Mouse (Mus musculus) heart, adult 11 months (tissue): ENCODE results near the gene Tomm70a.

ENCODE experiments used
- DNase-seq: peaks from one replicate; pipeline ENCODE4 v3.0.0; 2022

Gene Tomm70a

DNA sequence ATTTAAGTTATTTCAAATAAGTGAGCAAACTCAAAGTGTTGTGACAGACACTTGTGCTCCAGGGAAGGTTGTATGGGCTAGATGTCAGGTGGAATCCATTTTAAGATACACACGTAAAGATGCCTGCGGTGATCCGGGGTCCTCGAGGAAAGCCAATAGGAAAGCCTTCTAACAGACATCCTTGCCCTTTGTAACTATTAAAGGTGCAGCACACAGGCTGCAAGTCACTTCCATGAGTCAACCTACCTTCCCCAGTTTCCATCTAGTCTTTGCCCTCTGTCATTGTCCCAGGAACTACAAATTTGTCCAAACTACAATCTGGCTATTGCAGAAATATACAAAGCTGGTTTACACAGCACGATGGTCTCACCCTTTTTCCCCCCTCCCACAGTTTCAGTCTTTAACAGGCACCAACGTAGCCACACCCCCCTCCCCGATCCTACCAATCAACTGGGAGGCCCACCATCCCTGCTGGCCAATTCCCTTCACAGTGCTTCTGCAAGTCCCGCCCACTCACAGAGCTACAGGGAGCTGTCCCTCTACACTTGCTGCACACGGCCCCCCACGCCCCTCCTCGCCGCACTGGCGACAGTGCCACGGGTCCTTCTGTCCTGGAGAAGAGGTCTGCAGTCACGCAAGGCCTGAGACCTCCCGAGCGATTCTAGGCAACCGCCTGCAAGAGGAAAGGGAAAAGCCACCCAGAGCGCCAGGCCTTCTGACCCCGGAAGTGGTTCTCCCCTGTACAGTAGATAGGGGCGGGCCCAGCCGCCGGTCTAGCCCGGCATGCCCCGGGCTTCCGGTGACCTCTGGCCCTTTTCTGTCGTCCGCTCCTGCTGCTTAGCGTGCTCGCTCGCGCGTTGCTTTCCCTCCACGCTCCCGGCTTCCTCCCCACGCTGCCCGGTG lies at the start of gene Tomm70a:
Tomm70a (plus strand) TSS at position 791 of the 903 bp plus-strand sequence.
- DNase-seq, result peak; percentile 100

DNA sequence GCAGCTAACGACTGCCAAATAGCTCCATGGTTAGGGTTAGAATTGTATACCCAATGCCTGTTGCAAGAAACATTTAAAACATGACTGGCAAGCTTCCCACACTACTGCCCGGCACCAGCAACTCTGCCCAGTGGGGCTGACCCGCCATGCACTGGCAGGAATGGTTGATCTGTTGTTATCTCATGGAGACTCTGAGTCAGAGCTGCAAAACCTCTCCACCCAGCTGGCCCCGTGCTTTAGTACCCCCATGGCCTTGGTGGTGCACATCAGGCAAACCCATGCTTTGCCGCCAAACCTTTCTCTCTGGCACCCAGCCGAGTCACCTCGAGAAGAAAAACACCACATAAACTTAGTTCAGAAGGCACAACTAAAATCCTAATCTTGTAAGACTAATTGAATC lies 45.5 kb upstream of the Tomm70a start:
- DNase-seq, result no peak

DNA sequence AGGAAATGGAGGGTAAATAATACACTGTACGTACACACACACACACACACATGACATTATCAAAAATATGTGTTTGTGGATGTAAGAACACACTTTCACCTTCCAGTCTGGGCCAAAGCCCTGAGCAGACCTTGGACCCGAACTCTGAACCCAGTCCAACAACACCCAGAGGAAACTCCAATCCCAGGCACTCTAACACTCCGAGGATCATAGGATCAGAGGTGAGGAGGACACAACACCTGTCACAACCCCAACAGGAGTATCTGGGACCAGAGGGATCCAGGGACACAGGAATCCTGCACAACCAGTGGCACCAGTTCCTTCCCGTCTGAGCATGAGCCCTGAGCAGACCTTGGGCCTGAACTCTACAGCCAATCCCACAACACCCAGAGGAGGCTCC lies 41.9 kb upstream of the Tomm70a start:
- DNase-seq, result no peak

DNA sequence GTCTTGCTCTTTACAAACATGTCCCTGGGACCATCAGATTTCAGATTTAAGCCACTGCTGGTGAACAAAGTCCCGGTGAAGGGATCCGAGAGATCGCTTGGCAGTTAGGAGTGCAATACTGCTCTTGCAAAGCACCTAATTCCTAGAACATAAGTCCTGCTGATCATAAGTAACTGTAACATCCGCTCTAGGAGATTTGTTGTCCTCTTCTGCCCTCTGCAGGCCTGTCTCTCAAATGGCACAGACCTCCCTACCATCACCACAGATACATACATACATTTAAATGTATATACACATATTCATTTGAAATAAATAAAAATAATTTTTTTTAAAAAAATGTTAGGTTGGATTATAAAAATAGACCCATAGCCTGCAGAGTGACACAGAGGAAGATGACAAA lies 29.0 kb upstream of the Tomm70a start:
- no peak for DNase-seq

GRCm38 (mm10) chr16:57092911-57093605 lies 28.4 kb upstream of the Tomm70a start:
- DNase-seq, result no peak

DNA sequence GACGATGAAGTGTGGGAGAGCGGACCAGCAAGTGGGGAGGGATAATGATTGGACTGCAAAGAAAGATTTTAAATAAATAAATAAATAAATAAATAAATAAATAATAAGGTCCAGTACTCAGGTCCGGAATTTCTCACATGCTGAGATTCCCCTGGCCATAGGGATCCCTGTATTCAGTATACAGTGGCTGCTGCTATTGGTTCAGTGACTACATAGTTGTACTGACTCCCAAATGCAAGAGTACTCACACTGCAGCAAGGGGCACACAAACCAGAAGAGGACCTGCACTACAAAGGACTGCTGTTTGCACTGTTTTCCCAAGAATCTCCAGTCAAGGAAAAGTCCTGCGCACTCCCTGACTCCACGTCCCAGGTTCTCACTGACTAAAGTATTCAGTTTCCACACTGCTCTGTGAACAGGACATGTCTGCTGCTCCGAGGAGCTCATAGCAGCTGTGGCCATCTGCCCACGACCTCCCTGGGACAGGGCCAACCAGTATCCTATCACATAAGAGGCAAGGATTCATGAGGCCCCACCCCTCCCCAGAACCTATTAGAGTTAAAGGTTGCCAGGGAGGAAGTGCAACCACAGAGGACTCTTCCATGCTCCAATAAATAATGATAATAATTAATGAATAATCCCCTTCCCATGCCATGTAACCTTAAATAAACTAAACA lies 22.9 kb upstream of the Tomm70a start:
- no peak for DNase-seq

- DNase-seq, result no peak
These were observed 21.8 kb upstream of the Tomm70a start for GRCm38 (mm10) chr16:57099572-57100237.

DNA sequence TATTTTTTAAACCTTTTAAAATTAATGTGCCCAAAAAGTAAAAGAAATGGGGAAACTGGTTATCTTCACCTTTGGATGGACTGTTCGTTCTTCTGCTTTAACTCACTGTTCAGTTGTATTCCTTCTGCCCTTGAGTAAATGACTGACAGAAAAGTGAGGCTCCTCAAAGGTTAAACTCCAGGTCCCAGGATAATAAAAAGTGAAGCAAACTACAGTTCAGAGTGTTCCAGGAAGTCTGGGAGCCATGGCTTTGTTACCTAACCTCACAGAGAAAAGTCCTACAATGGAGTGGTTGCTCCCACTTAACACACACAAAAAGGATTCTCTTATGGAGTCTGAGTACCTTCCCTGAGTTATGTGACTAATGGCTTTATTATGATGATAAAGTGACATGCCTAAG lies 20.3 kb upstream of the Tomm70a start:
- no peak for DNase-seq

DNA sequence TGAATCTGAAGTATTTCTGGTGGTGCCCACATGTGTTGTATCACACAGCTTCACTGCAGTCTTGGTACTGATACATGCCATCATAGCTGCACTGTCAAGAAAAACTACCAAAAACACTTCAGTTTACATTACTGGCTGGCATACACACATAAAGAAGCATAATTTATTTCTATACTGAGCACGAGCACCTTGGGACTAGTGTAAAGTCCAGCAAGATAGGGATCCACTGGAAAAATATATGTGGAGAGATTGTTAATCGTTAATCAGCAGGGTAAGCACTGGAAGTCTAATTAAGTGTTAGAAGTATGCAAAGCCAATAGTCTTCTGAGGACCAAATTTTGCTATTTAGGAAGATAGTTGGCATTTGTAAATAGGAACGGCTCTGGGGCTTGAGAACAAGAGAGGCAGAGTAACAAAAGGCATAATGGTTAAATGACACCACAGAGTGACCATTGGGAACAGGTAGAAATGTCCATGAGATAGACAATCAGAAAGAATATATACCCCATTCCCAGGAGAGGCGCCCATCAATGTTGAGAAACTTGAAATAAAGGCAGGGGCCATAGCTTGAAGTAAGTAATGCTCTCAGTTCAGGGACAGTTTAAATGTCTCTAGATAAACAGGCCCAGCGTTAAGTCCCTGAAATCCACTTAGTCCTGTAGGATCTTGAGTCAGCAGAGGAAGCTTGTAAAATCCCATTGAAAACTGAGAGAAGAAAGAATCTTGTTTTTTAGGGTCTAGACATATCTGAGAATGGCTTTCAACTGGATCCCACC lies 15.1 kb upstream of the Tomm70a start:
- DNase-seq, result no peak

DNA sequence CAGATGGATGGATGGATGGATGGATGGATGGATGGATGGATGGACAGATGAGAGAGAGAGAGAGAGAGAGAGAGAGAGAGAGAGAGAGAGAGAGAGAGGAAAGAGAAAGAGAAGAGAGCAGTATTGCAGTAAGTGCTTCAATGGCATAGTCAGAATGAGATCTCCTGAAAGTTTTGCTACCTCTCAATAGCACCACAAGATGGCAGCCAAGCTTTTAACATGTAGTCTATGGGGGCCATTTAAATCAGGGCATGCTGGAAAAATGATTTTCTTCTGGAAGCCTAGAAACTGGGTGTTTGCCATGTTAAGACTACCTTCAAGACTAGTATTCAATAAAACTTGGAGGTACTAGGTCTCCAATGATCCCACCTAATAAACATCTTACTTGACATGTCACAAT lies 5.4 kb upstream of the Tomm70a start:
- no peak for DNase-seq

GRCm38 (mm10) chr16:57117562-57117961 lies 3.9 kb upstream of the Tomm70a start:
- DNase-seq, result no peak

DNA sequence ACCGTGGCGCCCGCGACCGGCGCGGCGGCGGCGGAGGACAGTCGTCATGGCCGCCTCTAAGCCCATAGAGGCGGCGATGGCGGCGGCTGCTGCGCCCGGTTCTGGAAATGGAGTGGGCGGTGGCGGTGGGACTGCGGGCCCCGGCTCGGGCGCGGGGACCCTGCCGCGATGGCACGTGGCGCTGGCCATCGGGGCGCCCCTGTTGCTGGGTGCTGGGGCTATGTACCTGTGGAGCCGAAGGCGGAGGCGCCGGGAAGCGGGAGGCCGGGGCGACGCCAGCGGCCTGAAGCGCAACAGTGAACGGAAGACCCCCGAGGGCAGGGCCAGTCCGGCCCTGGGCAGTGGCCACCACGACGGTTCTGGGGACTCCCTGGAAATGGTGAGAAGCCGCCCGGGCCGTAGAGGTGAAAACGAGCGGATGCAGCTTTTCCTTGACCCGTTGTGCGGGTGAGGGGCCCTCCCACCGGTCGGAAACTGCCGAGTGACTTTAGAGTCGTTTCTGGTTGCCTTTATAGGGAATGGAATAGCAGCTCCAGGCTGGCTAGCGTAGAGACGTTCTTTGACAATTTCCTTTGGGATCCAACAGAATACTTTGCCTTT lies 413 bp downstream of the Tomm70a start:
- DNase-seq, result no peak

GRCm38 (mm10) chr16:57122682-57123445 lies 1.4 kb downstream of the Tomm70a start:
- no peak for DNase-seq

DNA sequence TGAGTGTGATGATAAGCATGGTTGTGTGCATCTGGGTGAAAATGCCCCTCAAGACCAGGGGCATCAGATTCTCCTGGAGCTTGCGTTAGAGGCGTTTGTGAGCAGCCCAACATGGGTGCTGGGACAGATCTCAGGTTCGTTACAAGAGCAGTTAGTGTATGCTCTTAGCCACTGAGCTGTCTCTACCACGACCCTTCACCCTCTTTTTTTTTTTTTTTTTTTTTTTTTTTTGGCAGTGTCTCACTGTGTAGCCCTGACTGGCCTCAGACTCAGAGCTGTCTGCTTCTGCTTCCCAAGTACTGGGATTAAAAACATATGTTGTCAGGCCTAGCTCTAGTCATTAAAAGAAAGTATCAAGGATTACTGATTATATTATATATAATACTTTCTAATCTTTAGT lies 4.8 kb downstream of the Tomm70a start:
- DNase-seq, result no peak

DNA sequence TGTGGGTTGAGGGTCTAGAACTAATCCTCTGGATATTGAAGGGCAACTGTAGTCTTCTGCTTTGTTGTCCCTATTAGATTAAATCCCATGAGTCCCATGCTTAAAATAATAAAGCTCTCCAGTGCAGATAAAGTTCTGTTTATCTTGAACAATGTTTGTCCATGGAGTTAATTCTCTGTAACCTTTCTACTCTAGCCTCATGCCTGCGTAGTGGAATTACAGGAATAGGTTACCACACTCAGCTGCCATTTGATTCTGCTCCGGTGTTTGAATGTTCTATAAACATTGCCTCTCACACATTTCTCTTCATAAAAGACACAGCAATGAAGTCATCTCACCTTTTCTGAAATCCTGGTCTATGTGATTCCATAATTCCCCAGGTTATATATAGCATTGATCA lies 6.3 kb downstream of the Tomm70a start:
- no peak for DNase-seq

- DNase-seq, result no peak
These were observed 9.4 kb downstream of the Tomm70a start for GRCm38 (mm10) chr16:57130752-57131400.

DNA sequence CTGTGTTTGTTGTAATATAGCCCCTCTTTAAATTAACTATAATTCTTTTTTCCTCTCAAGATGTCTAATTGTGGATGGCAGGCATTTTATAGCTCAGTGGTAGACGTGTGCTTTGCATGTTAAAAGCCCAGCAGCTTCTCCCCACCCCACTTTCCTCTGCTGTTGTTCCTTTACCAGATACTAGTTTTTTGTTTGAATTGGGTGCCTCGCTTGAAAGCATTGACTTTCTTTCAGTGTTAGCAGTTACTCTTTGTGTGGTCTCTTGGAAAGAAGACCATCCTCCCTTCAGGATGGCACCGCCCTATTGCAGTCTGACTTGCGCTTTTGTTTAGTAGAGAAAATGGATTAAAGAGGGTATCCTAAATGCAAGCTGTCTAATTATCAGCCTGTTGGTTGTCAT lies 10.0 kb downstream of the Tomm70a start:
- no peak for DNase-seq

DNA sequence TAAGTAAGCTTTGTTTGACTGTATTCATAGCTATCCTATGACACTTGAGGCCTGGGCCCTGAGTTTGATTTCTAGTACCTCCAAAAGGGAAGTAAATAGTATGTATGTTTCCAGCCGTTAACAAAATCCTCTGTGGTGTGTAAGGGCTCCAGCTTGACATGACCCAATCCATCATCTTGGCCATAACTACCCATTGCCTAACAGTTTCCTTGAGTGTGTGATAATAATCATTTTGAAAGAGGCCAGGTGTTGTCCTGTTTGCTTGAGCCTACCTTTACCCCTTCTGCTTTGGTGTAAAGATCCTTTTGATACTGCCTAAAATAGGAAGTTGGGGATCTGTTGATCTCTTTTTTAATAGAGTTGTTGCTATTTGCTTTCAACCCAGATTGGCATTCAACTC lies 10.8 kb downstream of the Tomm70a start:
- no peak for DNase-seq

DNA sequence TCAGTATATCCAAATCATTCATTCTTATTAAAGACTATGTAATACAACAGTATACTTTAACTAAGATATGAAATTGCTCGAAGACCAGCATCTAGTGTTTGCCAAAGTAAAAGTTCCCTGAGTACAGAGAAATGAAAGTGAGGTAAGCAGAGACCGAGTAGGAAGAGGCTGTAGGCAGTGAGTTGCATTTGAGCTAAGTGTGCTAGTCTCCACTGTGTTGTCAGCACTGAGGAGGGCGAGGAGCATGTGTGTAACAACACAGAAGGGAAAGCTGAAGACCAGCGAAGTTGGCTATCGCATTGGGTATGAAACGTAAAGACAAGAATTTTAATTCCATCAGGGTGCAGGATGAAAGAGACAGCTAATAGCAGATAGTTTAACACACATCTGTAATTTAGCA lies 12.1 kb downstream of the Tomm70a start:
- no peak for DNase-seq

DNA sequence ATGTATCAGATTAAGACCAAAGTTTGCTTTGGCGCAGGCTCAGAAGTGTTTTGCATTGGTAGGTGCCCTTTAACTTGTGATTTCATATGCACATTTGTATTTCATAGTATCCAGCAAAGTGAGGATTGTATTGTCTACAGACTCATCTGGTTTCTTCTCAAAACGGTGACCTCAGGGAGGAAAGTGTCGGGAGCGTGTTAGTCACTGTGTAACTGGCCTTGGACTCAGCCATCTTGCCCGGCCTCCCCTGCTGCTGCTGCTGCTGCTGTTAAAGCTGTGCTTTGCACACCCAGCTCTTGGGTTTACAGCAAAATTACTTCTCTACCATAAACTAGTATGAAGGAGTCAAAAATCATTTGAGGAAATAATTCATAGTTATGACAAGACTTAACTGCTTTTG lies 23.2 kb downstream of the Tomm70a start:
- DNase-seq, result no peak

DNA sequence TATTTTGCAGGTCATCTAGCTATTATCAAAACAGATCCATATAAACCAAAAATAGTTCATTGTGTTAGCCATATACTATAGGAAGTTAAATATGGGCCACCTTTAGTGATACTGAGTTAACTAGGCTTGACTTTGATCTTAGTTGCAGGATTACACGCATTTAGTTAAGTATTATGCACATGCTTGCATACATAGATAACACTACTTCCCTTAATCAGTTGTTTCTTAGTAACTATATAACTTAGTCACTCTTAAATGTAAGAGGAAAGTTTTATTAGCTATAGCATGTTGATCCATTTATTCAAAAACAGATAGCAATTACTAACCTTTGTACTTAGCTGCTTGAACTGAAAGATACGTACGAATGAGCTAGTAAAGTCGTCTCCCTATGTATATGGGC lies 29.9 kb downstream of the Tomm70a start:
- DNase-seq, result no peak
